Mouse (Mus musculus): Measurements from ENCODE around the gene Rab44. TPM values are rescaled to one million over a fixed set of nuclear protein-coding genes. Genes with fewer than 3 reads are reported as not detected.
"Not testable (repeated sequence)": the region's sequence is repeated elsewhere in the genome, so short reads cannot be mapped to it uniquely, and the experiment has no call there.

Gene Rab44
- polyA plus RNA-seq, 1 experiment = 0.06 TPM

- Histone ChIP-seq H3K79me2 (ENCODE audit: control insufficient read depth, insufficient read depth) (peaks cover 64% of the 10 kb centered on the region), H3K27me3 (ENCODE audit: control insufficient read depth, insufficient read depth, insufficient read length) (no peaks in the 10 kb centered on the region), H3ac (ENCODE audit: control insufficient read depth, insufficient read length, low read depth) (no peak overlapping the region), H3K4me3 (ENCODE audit: insufficient read depth, poor library complexity, severe bottlenecking) (no peak overlapping the region), H3K36me3 (ENCODE audit: control insufficient read depth, insufficient read depth) (peaks cover 48% of the 10 kb centered on the region), H3K79me3 (ENCODE audit: low read depth) (peaks cover 40% of the 10 kb centered on the region)
- TF ChIP-seq MAX (IDR thresholded peaks at IDR 0.05) (no peak), USF1 (IDR thresholded peaks at IDR 0.05; ENCODE audit: low read depth) (no peak), FOSL1 (IDR thresholded peaks at IDR 0.05; ENCODE audit: insufficient read depth, low read length, poor library complexity, severe bottlenecking) (no peak), CTCF (IDR thresholded peaks at IDR 0.05; ENCODE audit: control insufficient read depth, insufficient read depth, insufficient read length) (no peak), MYOD1 (IDR thresholded peaks at IDR 0.05; ENCODE audit: control insufficient read depth, insufficient read length, low read depth) (no peak), MYOG (IDR thresholded peaks at IDR 0.05; ENCODE audit: control insufficient read depth, extremely low read depth, insufficient read length) (no peak), CEBPB (IDR thresholded peaks at IDR 0.05; ENCODE audit: low read depth) (no peak)
Measured at GRCm38 (mm10) chr17:29096245-29096644, 17.7 kb upstream of the Rab44 start.

GRCm38 (mm10) chr17:29096851-29097561 lies 16.9 kb upstream of the Rab44 start:
- H3ac ChIP-seq (ENCODE audit: control insufficient read depth, insufficient read length, low read depth) = no peak overlapping the region
- H3K79me2 ChIP-seq (ENCODE audit: control insufficient read depth, insufficient read depth) = peaks cover 64% of the 10 kb centered on the region
- H3K4me3 ChIP-seq (ENCODE audit: insufficient read depth, poor library complexity, severe bottlenecking) = no peak overlapping the region
- H3K79me3 ChIP-seq (ENCODE audit: low read depth) = peaks cover 40% of the 10 kb centered on the region
- H3K27me3 ChIP-seq (ENCODE audit: control insufficient read depth, insufficient read depth, insufficient read length) = no peaks in the 10 kb centered on the region
- H3K36me3 ChIP-seq (ENCODE audit: control insufficient read depth, insufficient read depth) = peaks cover 48% of the 10 kb centered on the region
- TF ChIP-seq MYOD1 (IDR thresholded peaks at IDR 0.05; ENCODE audit: control insufficient read depth, insufficient read length, low read depth) (no peak), USF1 (IDR thresholded peaks at IDR 0.05; ENCODE audit: low read depth) (no peak), CTCF (IDR thresholded peaks at IDR 0.05; ENCODE audit: control insufficient read depth, insufficient read depth, insufficient read length) (no peak), CEBPB (IDR thresholded peaks at IDR 0.05; ENCODE audit: low read depth) (no peak), MAX (IDR thresholded peaks at IDR 0.05) (no peak), FOSL1 (IDR thresholded peaks at IDR 0.05; ENCODE audit: insufficient read depth, low read length, poor library complexity, severe bottlenecking) (no peak), MYOG (IDR thresholded peaks at IDR 0.05; ENCODE audit: control insufficient read depth, extremely low read depth, insufficient read length) (no peak)

GRCm38 (mm10) chr17:29098291-29098690 lies 15.7 kb upstream of the Rab44 start:
- Histone ChIP-seq H3K27me3 (ENCODE audit: control insufficient read depth, insufficient read depth, insufficient read length) (no peaks in the 10 kb centered on the region), H3K36me3 (ENCODE audit: control insufficient read depth, insufficient read depth) (peaks cover 48% of the 10 kb centered on the region), H3ac (ENCODE audit: control insufficient read depth, insufficient read length, low read depth) (no peak overlapping the region), H3K4me3 (ENCODE audit: insufficient read depth, poor library complexity, severe bottlenecking) (no peak overlapping the region), H3K79me3 (ENCODE audit: low read depth) (peaks cover 40% of the 10 kb centered on the region), H3K79me2 (ENCODE audit: control insufficient read depth, insufficient read depth) (peaks cover 51% of the 10 kb centered on the region)
- TF ChIP-seq USF1 (IDR thresholded peaks at IDR 0.05; ENCODE audit: low read depth) (no peak), CTCF (IDR thresholded peaks at IDR 0.05; ENCODE audit: control insufficient read depth, insufficient read depth, insufficient read length) (no peak), MYOG (IDR thresholded peaks at IDR 0.05; ENCODE audit: control insufficient read depth, extremely low read depth, insufficient read length) (no peak), CEBPB (IDR thresholded peaks at IDR 0.05; ENCODE audit: low read depth) (no peak), MAX (IDR thresholded peaks at IDR 0.05) (no peak)

- TF ChIP-seq USF1 (IDR thresholded peaks at IDR 0.05; ENCODE audit: low read depth) = no peak
- TF ChIP-seq CEBPB (IDR thresholded peaks at IDR 0.05; ENCODE audit: low read depth) = no peak
- TF ChIP-seq MYOG (IDR thresholded peaks at IDR 0.05; ENCODE audit: control insufficient read depth, extremely low read depth, insufficient read length) = no peak
- TF ChIP-seq CTCF (IDR thresholded peaks at IDR 0.05; ENCODE audit: control insufficient read depth, insufficient read depth, insufficient read length) = no peak
- TF ChIP-seq MAX (IDR thresholded peaks at IDR 0.05) = no peak
- no peak for TF ChIP-seq MYOD1 (IDR thresholded peaks at IDR 0.05; ENCODE audit: control insufficient read depth, insufficient read length, low read depth)
- no peak for TF ChIP-seq FOSL1 (IDR thresholded peaks at IDR 0.05; ENCODE audit: insufficient read depth, low read length, poor library complexity, severe bottlenecking)
- Histone ChIP-seq H3K79me3 (ENCODE audit: low read depth) (peaks cover 35% of the 10 kb centered on the region), H3K4me3 (ENCODE audit: insufficient read depth, poor library complexity, severe bottlenecking) (no peak overlapping the region), H3K36me3 (ENCODE audit: control insufficient read depth, insufficient read depth) (peaks cover 48% of the 10 kb centered on the region), H3K79me2 (ENCODE audit: control insufficient read depth, insufficient read depth) (peaks cover 44% of the 10 kb centered on the region), H3K27me3 (ENCODE audit: control insufficient read depth, insufficient read depth, insufficient read length) (no peaks in the 10 kb centered on the region), H3ac (ENCODE audit: control insufficient read depth, insufficient read length, low read depth) (no peak overlapping the region)
Measured at GRCm38 (mm10) chr17:29099076-29099475, 14.9 kb upstream of the Rab44 start.

- H3K4me3 ChIP-seq (ENCODE audit: insufficient read depth, poor library complexity, severe bottlenecking) = no peak overlapping the region
- TF ChIP-seq CEBPB (IDR thresholded peaks at IDR 0.05; ENCODE audit: low read depth) (no peak), MYOD1 (IDR thresholded peaks at IDR 0.05; ENCODE audit: control insufficient read depth, insufficient read length, low read depth) (no peak), USF1 (IDR thresholded peaks at IDR 0.05; ENCODE audit: low read depth) (no peak), CTCF (IDR thresholded peaks at IDR 0.05; ENCODE audit: control insufficient read depth, insufficient read depth, insufficient read length) (no peak), MAX (IDR thresholded peaks at IDR 0.05) (no peak), FOSL1 (IDR thresholded peaks at IDR 0.05; ENCODE audit: insufficient read depth, low read length, poor library complexity, severe bottlenecking) (no peak), MYOG (IDR thresholded peaks at IDR 0.05; ENCODE audit: control insufficient read depth, extremely low read depth, insufficient read length) (no peak)
- H3K79me3 ChIP-seq (ENCODE audit: low read depth) = peaks cover 28% of the 10 kb centered on the region
- peaks cover 47% of the 10 kb centered on the region for H3K36me3 ChIP-seq (ENCODE audit: control insufficient read depth, insufficient read depth)
- H3K79me2 ChIP-seq (ENCODE audit: control insufficient read depth, insufficient read depth) = peaks cover 31% of the 10 kb centered on the region
- H3ac ChIP-seq (ENCODE audit: control insufficient read depth, insufficient read length, low read depth) = no peak overlapping the region
- no peaks in the 10 kb centered on the region for H3K27me3 ChIP-seq (ENCODE audit: control insufficient read depth, insufficient read depth, insufficient read length)
Measured at GRCm38 (mm10) chr17:29100627-29101026, 13.3 kb upstream of the Rab44 start.

- not testable (repeated sequence) for H3K79me2 ChIP-seq (ENCODE audit: control insufficient read depth, insufficient read depth); H3K36me3 ChIP-seq (ENCODE audit: control insufficient read depth, insufficient read depth); H3ac ChIP-seq (ENCODE audit: control insufficient read depth, insufficient read length, low read depth); H3K27me3 ChIP-seq (ENCODE audit: control insufficient read depth, insufficient read depth, insufficient read length); H3K4me3 ChIP-seq (ENCODE audit: insufficient read depth, poor library complexity, severe bottlenecking); H3K79me3 ChIP-seq (ENCODE audit: low read depth)
Measured at GRCm38 (mm10) chr17:29110356-29110755, 3.6 kb upstream of the Rab44 start.

All from C2C12 (cell line).